Mouse (Mus musculus) ES-Bruce4 (cell line): Measurements from ENCODE around the gene Dbn1.

Experiments used
- CTCF ChIP-seq: IDR thresholded peaks from one replicate; pipeline ENCODE4 v1.8.1; 2011; ENCODE audit warnings: low read depth, low read length
- EP300 ChIP-seq: IDR thresholded peaks from 2 replicates; pipeline ENCODE4 v1.6.1; 2011; ENCODE audit warnings: low read depth, low read length; ENCODE audit not compliant: insufficient read depth
- POLR2A ChIP-seq: IDR thresholded peaks from one replicate; pipeline ENCODE4 v1.8.1; 2011; ENCODE audit warnings: low read length; ENCODE audit not compliant: insufficient read depth

DNA sequence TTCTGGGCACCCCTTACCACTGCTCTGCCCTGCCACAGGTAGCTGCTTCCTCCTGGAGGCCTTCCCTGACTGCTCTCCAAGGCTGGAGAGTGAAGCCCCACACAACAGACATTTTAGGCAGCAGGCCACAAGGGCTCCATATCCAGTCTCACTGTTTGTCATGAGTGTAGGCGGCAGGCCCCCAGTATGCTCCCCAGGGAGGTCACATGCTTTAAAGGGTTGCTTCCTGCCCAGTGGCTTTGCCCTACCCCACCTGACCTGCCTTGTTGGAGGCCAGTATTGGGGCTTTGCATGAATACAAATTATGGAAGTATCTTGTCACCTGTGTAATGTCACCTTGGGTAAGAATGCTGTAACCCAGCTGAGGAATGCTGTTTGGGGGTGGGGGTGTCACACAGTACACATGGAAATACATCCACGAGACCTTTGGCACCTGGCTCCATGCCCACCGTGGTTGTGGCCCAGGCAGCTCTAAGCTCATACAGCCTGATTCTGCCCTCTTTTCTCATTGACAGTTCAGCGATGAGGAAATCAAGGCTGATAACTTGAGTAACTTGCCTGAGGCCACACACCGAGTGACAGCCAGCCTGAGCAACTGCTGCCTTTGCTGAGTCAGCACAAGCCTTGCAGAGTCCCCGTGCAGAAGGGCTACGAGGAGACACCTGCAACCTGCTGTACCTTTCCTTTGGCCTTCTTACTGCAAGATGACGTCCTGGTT is 41.4 kb upstream of the Dbn1 start, which contains the start of gene Dok3:
- TF ChIP-seq CTCF: no peak
- no peak for TF ChIP-seq POLR2A
- TF ChIP-seq EP300: no peak
